Mouse (Mus musculus) ES-E14 (cell line): ENCODE measurements around the gene B3gnt9. TPM values are rescaled to one million over a fixed set of nuclear protein-coding genes. Genes with fewer than 3 reads are reported as not detected.

Experiments used
- DNase-seq: peaks from one replicate; pipeline ENCODE4 v3.0.0-alpha.2; 2013; ENCODE audit warnings: low read depth, low spot score
- H3K27ac ChIP-seq: 2 replicates; pipeline ENCODE4 v1.5.1; 2012; ENCODE audit warnings: low read depth, mild to moderate bottlenecking, low read length, moderate library complexity, mixed read lengths; ENCODE audit not compliant: poor library complexity, insufficient read depth, severe bottlenecking
- H3K36me3 ChIP-seq: 2 replicates; pipeline ENCODE4 v1.6.1; 2012; ENCODE audit warnings: mild to moderate bottlenecking, low read length, moderate library complexity, mixed read lengths; ENCODE audit not compliant: control insufficient read depth, poor library complexity, insufficient read depth, severe bottlenecking
- H3K4me1 ChIP-seq, 2 experiments: fragments of 150-350 bp in 1 of 2; sonication (generic) in 1 of 2; 2 replicates each; pipeline ENCODE4 v1.6.1; 2012; ENCODE audit warnings: low read length in 2 of 2, mild to moderate bottlenecking in 1 of 2, mixed read lengths in 1 of 2; ENCODE audit not compliant: control insufficient read depth in 2 of 2, insufficient read depth in 2 of 2, poor library complexity in 1 of 2
- H3K4me3 ChIP-seq, 2 experiments: fragments of 150-350 bp in 1 of 2; sonication (generic) in 1 of 2; 2 replicates each; pipeline ENCODE4 v1.5.1; 2012; ENCODE audit warnings: low read length in 2 of 2, low read depth in 1 of 2, mild to moderate bottlenecking in 1 of 2, mixed read lengths in 1 of 2; ENCODE audit not compliant: insufficient read depth in 1 of 2, poor library complexity in 1 of 2, severe bottlenecking in 1 of 2
- H3K9ac ChIP-seq: 2 replicates; pipeline ENCODE4 v1.6.1; 2012; ENCODE audit warnings: low read depth, mild to moderate bottlenecking, low read length, mixed read lengths; ENCODE audit not compliant: poor library complexity, insufficient read depth, severe bottlenecking
- H3K9me3 ChIP-seq: fragments of 150-350 bp; sonication (generic); 2 replicates; pipeline ENCODE4 v1.6.1; 2012; ENCODE audit warnings: low read depth, mild to moderate bottlenecking, low read length; ENCODE audit not compliant: control insufficient read depth, insufficient read depth
- CHD2 ChIP-seq: IDR thresholded peaks from 2 replicates; pipeline ENCODE4 v1.6.1; 2014; ENCODE audit warnings: mild to moderate bottlenecking, low read depth, low read length, inconsistent platforms
- HCFC1 ChIP-seq: IDR thresholded peaks from 2 replicates; pipeline ENCODE4 v1.6.1; 2012; ENCODE audit warnings: low read length, inconsistent platforms, borderline replicate concordance; ENCODE audit not compliant: insufficient read depth
- MAFK ChIP-seq: IDR thresholded peaks from 2 replicates; pipeline ENCODE4 v1.6.1; 2014; ENCODE audit warnings: mild to moderate bottlenecking, low read depth, low read length, inconsistent platforms; ENCODE audit not compliant: insufficient read depth
- ZC3H11A ChIP-seq: IDR thresholded peaks from 2 replicates; pipeline ENCODE4 v1.6.1; 2012; ENCODE audit warnings: low read depth, mild to moderate bottlenecking, inconsistent platforms, low read length, borderline replicate concordance
- ZNF384 ChIP-seq: IDR thresholded peaks from 2 replicates; pipeline ENCODE4 v1.6.1; 2012; ENCODE audit warnings: low read depth, low read length, inconsistent platforms
- in situ Hi-C, 2 experiments: fragments of 600-800 bp; cut with MboI; formaldehyde crosslinking; loops; one replicate each; pipeline ENCODE4 v1.15.1; 2025; ENCODE audit warnings: low sequenced_read_pairs in 2 of 2, inconsistent platforms in 1 of 2; ENCODE audit not compliant: unreplicated experiment in 2 of 2
- total RNA-seq: library from RNA; depleted of rRNA; stranded (reverse); fragments of 300-350 nt; gene quantifications from 2 replicates; pipeline ENCODE4 v1.2.3, GENCODE M21; 2012

B3gnt9 gene
- total RNA-seq, 1 experiment, result 2.5 TPM

- Histone ChIP-seq H3K36me3 (no peaks in the 10 kb centered on the region), H3K4me3 (peak overlapping the region; percentile 50 to 58), H3K9ac (peak overlapping the region; percentile 27; the same call in 1 of the 2 replicates), H3K9me3 (no peaks in the 10 kb centered on the region), H3K27ac (no peak overlapping the region), H3K4me1 (peaks cover 0 to 15% of the 10 kb centered on the region in 2 experiments; a peak in 2 of 4 replicates)
- TF ChIP-seq ZNF384 (no peak), CHD2 (no peak), HCFC1 (no peak), MAFK (no peak), ZC3H11A (no peak)
- in situ Hi-C loops, result loop anchor here in 1 of 2 experiments (25.0 kb wide), 1 partner anchor 632 kb away; the partner anchor contains the start of genes Ciao2b and Rrad
- DNase-seq, result no peak
These were observed 14.1 kb upstream of the B3gnt9 start for GRCm38 (mm10) chr8:105269075-105269458.

DNA sequence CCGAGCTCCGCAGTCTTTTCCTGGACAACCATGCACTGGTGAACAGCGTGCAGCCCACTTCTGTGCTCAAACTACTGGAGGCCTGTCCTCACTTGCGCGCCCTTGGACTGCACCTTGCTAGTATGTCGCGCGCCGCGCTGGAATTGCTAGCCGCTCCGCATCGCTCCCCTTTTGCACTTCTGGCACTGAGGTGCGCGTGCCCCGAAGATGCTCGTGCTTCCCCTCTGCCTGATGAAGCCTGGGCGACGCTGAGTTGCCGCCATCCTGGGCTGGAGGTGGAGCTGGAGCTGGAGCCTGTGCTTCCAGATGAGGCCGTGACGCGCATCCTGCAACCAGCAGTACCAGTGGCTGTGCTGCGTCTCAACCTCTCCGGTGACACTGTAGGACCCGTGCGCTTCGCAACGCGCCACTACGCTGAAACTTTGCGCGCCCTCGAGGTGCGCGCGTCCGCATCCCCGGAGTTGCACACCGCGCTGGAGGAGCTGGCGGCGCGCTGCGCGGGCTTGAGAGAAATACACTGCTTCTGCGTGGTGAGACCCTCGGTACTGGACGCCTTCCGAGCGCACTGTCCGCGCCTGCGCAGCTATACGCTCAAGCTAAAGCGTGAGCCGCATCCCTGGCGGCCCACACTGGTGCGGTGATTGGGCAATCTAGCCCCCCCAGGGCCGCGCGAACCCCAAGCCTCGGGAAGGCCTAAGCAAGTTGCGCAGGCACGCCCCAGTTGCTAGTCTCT, 13.6 kb upstream of the B3gnt9 start:
- Histone ChIP-seq H3K4me3 (peak overlapping the region; percentile 50 to 58), H3K27ac (no peak overlapping the region), H3K4me1 (peaks cover 0 to 15% of the 10 kb centered on the region in 2 experiments; a peak in 2 of 4 replicates), H3K9ac (peak overlapping the region; percentile 27; the same call in 1 of the 2 replicates), H3K9me3 (no peaks in the 10 kb centered on the region), H3K36me3 (no peaks in the 10 kb centered on the region)
- DNase-seq, result no peak
- in situ Hi-C loops, result loop anchor here in 1 of 2 experiments (25.0 kb wide), 1 partner anchor 631 kb away; the partner anchor contains the start of genes Ciao2b and Rrad
- TF ChIP-seq ZNF384, result no peak
- TF ChIP-seq MAFK, result no peak
- TF ChIP-seq CHD2, result no peak
- TF ChIP-seq HCFC1, result no peak
- TF ChIP-seq ZC3H11A, result no peak

- DNase-seq, result no peak
- Histone ChIP-seq H3K4me1 (peaks cover 0 to 15% of the 10 kb centered on the region in 2 experiments; a peak in 2 of 4 replicates), H3K27ac (no peak overlapping the region), H3K9me3 (no peaks in the 10 kb centered on the region), H3K9ac (no peak overlapping the region), H3K36me3 (no peaks in the 10 kb centered on the region), H3K4me3 (no peak overlapping the region)
- no peak for TF ChIP-seq ZC3H11A
- in situ Hi-C loops, result loop anchor here in 1 of 2 experiments (25.0 kb wide), 1 partner anchor 629 kb away; the partner anchor contains the start of genes Ciao2b and Rrad
These were observed 11.8 kb upstream of the B3gnt9 start for GRCm38 (mm10) chr8:105266775-105267174.

DNA sequence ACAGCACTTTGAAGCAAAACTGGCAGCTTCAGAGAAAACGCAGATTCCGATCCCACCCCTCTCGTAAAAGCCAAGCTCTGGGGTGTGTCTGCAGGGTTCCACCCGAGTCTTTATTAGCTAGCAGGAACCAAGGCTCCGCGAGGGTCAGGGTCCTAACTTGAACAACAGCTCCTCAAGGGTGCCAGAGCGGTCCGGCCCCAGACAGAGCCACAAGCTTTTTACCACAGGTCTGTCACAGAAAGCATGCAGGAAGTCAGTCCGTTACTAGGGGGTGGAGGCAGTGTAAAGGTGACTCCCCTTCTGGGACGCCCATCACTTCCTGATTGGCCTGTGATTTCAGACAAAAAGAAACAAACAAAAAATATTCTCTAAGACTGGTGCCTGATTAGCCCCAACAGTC, 10.2 kb upstream of the B3gnt9 start:
- no peak overlapping the region for H3K9ac ChIP-seq
- no peaks in the 10 kb centered on the region for H3K36me3 ChIP-seq
- no peak overlapping the region for H3K4me3 ChIP-seq
- peaks cover 0 to 12% of the 10 kb centered on the region in 2 experiments; a peak in 2 of 4 replicates for H3K4me1 ChIP-seq
- no peak for DNase-seq
- in situ Hi-C loops, result loop anchor here in 1 of 2 experiments (25.0 kb wide), 1 partner anchor 628 kb away; the partner anchor contains the start of genes Ciao2b and Rrad
- no peak for TF ChIP-seq ZC3H11A
- no peak for TF ChIP-seq HCFC1
- TF ChIP-seq MAFK, result no peak
- TF ChIP-seq CHD2, result no peak
- no peak for TF ChIP-seq ZNF384
- H3K27ac ChIP-seq, result no peak overlapping the region
- H3K9me3 ChIP-seq, result no peaks in the 10 kb centered on the region
